In genomic region chr6:15727681-15728410, GRCm38 (mm10) we compare ENCODE assay signal across 11 mouse cellular contexts. TPM values are rescaled to one million over a fixed set of nuclear protein-coding genes. Genes with fewer than 3 reads are reported as not detected.
DNase-seq lines count a peak whose midpoint lies in the region; ATAC-seq and TF ChIP-seq lines count a peak whose summit lies in the region.
"Had no signal": no experiment of that assay in that cellular context is flagged by ENCODE, and none has a peak within 500 bp of the region (broad histone marks: within the 10 kb centered on the region; RNA-seq: fewer than 3 reads in every experiment).

No protein-coding gene starts in this region.

- no peak for DNase-seq in embryonic facial prominence, embryonic 14.5 days (ENCODE audit: low spot score)
- DNase-seq in embryonic facial prominence, embryonic 10.5 days (ENCODE audit: low spot score) = no peak
- peak; percentile 8 for DNase-seq in midbrain, postnatal 0 days (ENCODE audit: low spot score)
- DNase-seq in thymus, postnatal 0 days (ENCODE audit: low spot score) = no peak
- DNase-seq in forebrain, embryonic 14.5 days (ENCODE audit: low spot score) = no peak

- peaks cover 13% of the 10 kb centered on the region for H3K4me1 ChIP-seq in embryonic facial prominence, embryonic 14.5 days (ENCODE audit: control insufficient read depth, insufficient read depth, low read length)
- peaks cover 4% of the 10 kb centered on the region; the same call in 1 of the 2 replicates for H3K4me1 ChIP-seq in embryonic facial prominence, embryonic 10.5 days
- H3K4me1 ChIP-seq in midbrain, postnatal 0 days (ENCODE audit: insufficient read depth, low read length) = no peaks in the 10 kb centered on the region
- no peaks in the 10 kb centered on the region for H3K4me1 ChIP-seq in midbrain, embryonic 13.5 days (replicated peaks)
- H3K4me1 ChIP-seq in kidney, embryonic 14.5 days (ENCODE audit: control insufficient read depth, insufficient read depth, low read length) = 0 out of 2 replicates have a peak, but pooled peaks cover 4% of the 10 kb centered on the region
- H3K4me1 ChIP-seq in forebrain, embryonic 14.5 days (ENCODE audit: control insufficient read depth, insufficient read depth, low read length) = peaks cover 6% of the 10 kb centered on the region
- H3K4me1 ChIP-seq: intestine, embryonic 15.5 days had no signal

- H3K4me3 ChIP-seq in embryonic facial prominence, embryonic 14.5 days (ENCODE audit: low read depth, low read length) = no peak overlapping the region
- H3K4me3 ChIP-seq in embryonic facial prominence, embryonic 10.5 days = no peak overlapping the region
- H3K4me3 ChIP-seq in midbrain, postnatal 0 days (ENCODE audit: low read depth, low read length) = no peak overlapping the region
- no peak overlapping the region for H3K4me3 ChIP-seq in midbrain, embryonic 13.5 days (replicated peaks)
- H3K4me3 ChIP-seq in kidney, embryonic 14.5 days (ENCODE audit: low read length) = no peak overlapping the region
- no peak overlapping the region for H3K4me3 ChIP-seq in forebrain, embryonic 14.5 days (ENCODE audit: low read depth, low read length)
- H3K4me3 ChIP-seq: intestine, embryonic 15.5 days; limb, embryonic 13.5 days had no signal

- H3K9me3 ChIP-seq in embryonic facial prominence, embryonic 14.5 days (ENCODE audit: control insufficient read depth, low read length) = no peaks in the 10 kb centered on the region
- no peaks in the 10 kb centered on the region for H3K9me3 ChIP-seq in embryonic facial prominence, embryonic 10.5 days
- H3K9me3 ChIP-seq in midbrain, postnatal 0 days (ENCODE audit: low read length) = no peaks in the 10 kb centered on the region
- no peaks in the 10 kb centered on the region for H3K9me3 ChIP-seq in midbrain, embryonic 13.5 days
- H3K9me3 ChIP-seq in kidney, embryonic 14.5 days (ENCODE audit: control insufficient read depth, low read length) = no peaks in the 10 kb centered on the region
- H3K9me3 ChIP-seq in forebrain, embryonic 14.5 days (replicated peaks; ENCODE audit: control insufficient read depth, low read length) = no peaks in the 10 kb centered on the region
- H3K9me3 ChIP-seq: intestine, embryonic 15.5 days; limb, embryonic 13.5 days had no signal

- H3K36me3 ChIP-seq in embryonic facial prominence, embryonic 14.5 days (ENCODE audit: control insufficient read depth, insufficient read depth, low read length) = no peaks in the 10 kb centered on the region
- 0 out of 2 replicates have a peak, but pooled peaks cover 5% of the 10 kb centered on the region for H3K36me3 ChIP-seq in embryonic facial prominence, embryonic 10.5 days (replicated peaks)
- no peaks in the 10 kb centered on the region for H3K36me3 ChIP-seq in midbrain, postnatal 0 days (ENCODE audit: insufficient read depth, low read length)
- no peaks in the 10 kb centered on the region for H3K36me3 ChIP-seq in midbrain, embryonic 13.5 days
- no peaks in the 10 kb centered on the region for H3K36me3 ChIP-seq in kidney, embryonic 14.5 days (ENCODE audit: control insufficient read depth, insufficient read depth, low read length)
- no peaks in the 10 kb centered on the region for H3K36me3 ChIP-seq in forebrain, embryonic 14.5 days (ENCODE audit: control insufficient read depth, insufficient read depth, low read length)
- H3K36me3 ChIP-seq: intestine, embryonic 15.5 days had no signal

- 0 out of 2 replicates have a peak overlapping the region, but pooled peaks have one; percentile 7 for H3K27ac ChIP-seq in embryonic facial prominence, embryonic 14.5 days (replicated peaks; ENCODE audit: low read depth, low read length)
- no peak overlapping the region for H3K27ac ChIP-seq in embryonic facial prominence, embryonic 10.5 days (replicated peaks)
- H3K27ac ChIP-seq in midbrain, postnatal 0 days (ENCODE audit: low read depth, low read length) = no peak overlapping the region
- H3K27ac ChIP-seq in midbrain, embryonic 13.5 days = no peak overlapping the region
- H3K27ac ChIP-seq in kidney, embryonic 14.5 days (ENCODE audit: low read depth, low read length) = peak overlapping the region; percentile 43; the same call in 1 of the 2 replicates
- no peak overlapping the region for H3K27ac ChIP-seq in forebrain, embryonic 14.5 days (ENCODE audit: low read depth, low read length)
- H3K27ac ChIP-seq: intestine, embryonic 15.5 days; limb, embryonic 13.5 days had no signal

- ATAC-seq in embryonic facial prominence, embryonic 14.5 days (ENCODE audit: low read depth) = no peak
- no peak for ATAC-seq in midbrain, postnatal 0 days (ENCODE audit: low FRiP score)
- no peak for ATAC-seq in midbrain, embryonic 13.5 days
- ATAC-seq in kidney, embryonic 14.5 days (ENCODE audit: low FRiP score, low TSS enrichment) = peak; percentile 61; the same call in 1 of the 2 replicates
- no peak for ATAC-seq in forebrain, embryonic 14.5 days
- ATAC-seq in CD4-positive, CD25-positive, alpha-beta regulatory T cell, adult 4 months = no peak
- ATAC-seq: intestine, embryonic 15.5 days; midbrain, embryonic 16.5 days had no signal

- H3K4me2 ChIP-seq in embryonic facial prominence, embryonic 14.5 days (ENCODE audit: low read depth, low read length) = no peak overlapping the region
- no peak overlapping the region for H3K4me2 ChIP-seq in midbrain, postnatal 0 days (ENCODE audit: low read depth, low read length, poor library complexity, severe bottlenecking)
- no peak overlapping the region for H3K4me2 ChIP-seq in midbrain, embryonic 13.5 days (replicated peaks)
- no peak overlapping the region; the same call in 1 of the 2 replicates for H3K4me2 ChIP-seq in kidney, embryonic 14.5 days (replicated peaks; ENCODE audit: low read depth, low read length)
- no peak overlapping the region for H3K4me2 ChIP-seq in forebrain, embryonic 14.5 days (ENCODE audit: low read length)
- H3K4me2 ChIP-seq: intestine, embryonic 15.5 days; limb, embryonic 13.5 days had no signal

- TF ChIP-seq CTCF in midbrain, postnatal 0 days (IDR thresholded peaks at IDR 0.05) = no peak

- 61% methylated on average over 4 of the region's 4 CpGs for WGBS in embryonic facial prominence, embryonic 14.5 days
- 76% methylated on average over 4 of the region's 4 CpGs for WGBS in embryonic facial prominence, embryonic 10.5 days
- 47% methylated on average over 4 of the region's 4 CpGs for WGBS in midbrain, postnatal 0 days
- 58% methylated on average over 4 of the region's 4 CpGs for WGBS in midbrain, embryonic 13.5 days
- 40% methylated on average over 4 of the region's 4 CpGs for WGBS in kidney, embryonic 14.5 days
- WGBS in forebrain, embryonic 14.5 days = 75% methylated on average over 4 of the region's 4 CpGs

- H3K27me3 ChIP-seq in embryonic facial prominence, embryonic 14.5 days (replicated peaks; ENCODE audit: control insufficient read depth, insufficient read depth, low read length) = no peaks in the 10 kb centered on the region
- no peaks in the 10 kb centered on the region for H3K27me3 ChIP-seq in embryonic facial prominence, embryonic 10.5 days (replicated peaks; ENCODE audit: low read depth, poor library complexity, severe bottlenecking)
- H3K27me3 ChIP-seq in midbrain, postnatal 0 days (ENCODE audit: insufficient read depth, low read length) = no peaks in the 10 kb centered on the region
- H3K27me3 ChIP-seq in midbrain, embryonic 13.5 days = no peaks in the 10 kb centered on the region
- no peaks in the 10 kb centered on the region for H3K27me3 ChIP-seq in kidney, embryonic 14.5 days (ENCODE audit: control insufficient read depth, insufficient read depth, low read length)
- H3K27me3 ChIP-seq in forebrain, embryonic 14.5 days (replicated peaks; ENCODE audit: control insufficient read depth, insufficient read depth, low read length) = no peaks in the 10 kb centered on the region
- H3K27me3 ChIP-seq: intestine, embryonic 15.5 days; limb, embryonic 13.5 days had no signal

- no peak overlapping the region for H3K9ac ChIP-seq in embryonic facial prominence, embryonic 14.5 days (ENCODE audit: low read depth, low read length)
- no peak overlapping the region for H3K9ac ChIP-seq in midbrain, postnatal 0 days (replicated peaks; ENCODE audit: low read length, poor library complexity, severe bottlenecking)
- H3K9ac ChIP-seq in midbrain, embryonic 13.5 days (replicated peaks) = no peak overlapping the region
- H3K9ac ChIP-seq in kidney, embryonic 14.5 days (ENCODE audit: low read depth, low read length) = no peak overlapping the region
- no peak overlapping the region for H3K9ac ChIP-seq in forebrain, embryonic 14.5 days (ENCODE audit: low read length)
- H3K9ac ChIP-seq: intestine, embryonic 15.5 days; limb, embryonic 13.5 days had no signal

RNA-seq across cellular contexts. Expression of gene Mdfic, which starts 7.4 kb away (rescaled TPM):
- 11.1 and 11.9 TPM in 2 replicates for polyA plus RNA-seq in embryonic facial prominence, embryonic 14.5 days (2014; fragmentation: Nextera tagmentation; extraction: Ambion mirVana)
- polyA plus RNA-seq in embryonic facial prominence, embryonic 10.5 days (2016; fragmentation: Nextera tagmentation; extraction: Ambion mirVana) = 5.0 and 6.6 TPM in 2 replicates
- 3.2 and 4.2 TPM in 2 replicates for total RNA-seq in midbrain, postnatal 0 days (2014; rRNA removed)
- polyA plus RNA-seq in midbrain, postnatal 0 days (2015; fragmentation: Nextera tagmentation; extraction: Ambion mirVana) = 0.52 and 0.69 TPM in 2 replicates
- polyA plus RNA-seq in midbrain, embryonic 13.5 days (2015; fragmentation: Nextera tagmentation; extraction: Ambion mirVana) = 0.81 and 1.1 TPM in 2 replicates
- polyA plus RNA-seq in kidney, embryonic 14.5 days (2014; fragmentation: Nextera tagmentation; extraction: Ambion mirVana) = 7.2 and 7.4 TPM in 2 replicates
- 2.0 and 2.2 TPM in 2 replicates for polyA plus RNA-seq in thymus, postnatal 0 days (2015; fragmentation: Nextera tagmentation; extraction: Ambion mirVana)
- 2.1 and 2.2 TPM in 2 replicates for polyA plus RNA-seq in forebrain, embryonic 14.5 days (2014; fragmentation: Nextera tagmentation; extraction: Ambion mirVana)
- polyA plus RNA-seq in CD4-positive, CD25-positive, alpha-beta regulatory T cell, adult 4 months (2017; shearing (Covaris generic)) = 10 to 100 TPM; 16.0 to 24.9 TPM

Comparison
In these comparisons a context has a peak if more than half of its experiments do, and no peak if none do; other contexts are left out.
1. H3K27ac ChIP-seq: peak in embryonic facial prominence, embryonic 14.5 days (single experiment) and kidney, embryonic 14.5 days (single experiment); none in embryonic facial prominence, embryonic 10.5 days (single experiment), midbrain, postnatal 0 days (single experiment), midbrain, embryonic 13.5 days (single experiment) and forebrain, embryonic 14.5 days (single experiment).